Mouse (Mus musculus) midbrain, embryonic 16.5 days (tissue): ENCODE results near the gene Card14. TPM values are rescaled to one million over a fixed set of nuclear protein-coding genes. Genes with fewer than 3 reads are reported as not detected.

ENCODE experiments used
- ATAC-seq: fragments of 200-750 bp; cut with Nextera tagmentation; 2 replicates; pipeline ENCODE4 v1.8.0; 2017; ENCODE audit warnings: moderate TSS enrichment
- H3K27ac ChIP-seq: fragments of 300-500 bp; sonication (generic); 2 replicates; pipeline ENCODE4 v1.5.1; 2014; ENCODE audit warnings: mild to moderate bottlenecking, low read length, mixed read lengths
- H3K27me3 ChIP-seq: fragments of 300-500 bp; sonication (generic); 2 replicates; pipeline ENCODE4 v1.6.1; 2014; ENCODE audit warnings: low read depth, low read length, mixed read lengths; ENCODE audit not compliant: control insufficient read depth, insufficient read depth
- H3K36me3 ChIP-seq: fragments of 300-500 bp; sonication (generic); 2 replicates; pipeline ENCODE4 v1.6.1; 2014; ENCODE audit warnings: mild to moderate bottlenecking, low read length, moderate library complexity, mixed read lengths; ENCODE audit not compliant: control insufficient read depth, insufficient read depth
- H3K4me1 ChIP-seq: fragments of 300-500 bp; sonication (generic); 2 replicates; pipeline ENCODE4 v1.6.1; 2014; ENCODE audit warnings: mild to moderate bottlenecking, low read length, mixed read lengths; ENCODE audit not compliant: control insufficient read depth, insufficient read depth
- H3K4me2 ChIP-seq: fragments of 300-500 bp; sonication (generic); 2 replicates; pipeline ENCODE4 v1.6.1; 2014; ENCODE audit warnings: mild to moderate bottlenecking, low read length, mixed read lengths
- H3K4me3 ChIP-seq: fragments of 300-500 bp; sonication (generic); 2 replicates; pipeline ENCODE4 v1.5.1; 2014; ENCODE audit warnings: low read depth, mild to moderate bottlenecking, low read length, moderate library complexity, mixed read lengths
- H3K9ac ChIP-seq: fragments of 300-500 bp; sonication (generic); 2 replicates; pipeline ENCODE4 v1.6.1; 2014; ENCODE audit warnings: low read depth, low read length, mixed read lengths
- H3K9me3 ChIP-seq: fragments of 300-500 bp; sonication (generic); replicated peaks from 2 replicates; pipeline ENCODE4 v1.6.1; 2014; ENCODE audit warnings: mild to moderate bottlenecking, low read length, mixed read lengths; ENCODE audit not compliant: control insufficient read depth, poor library complexity, severe bottlenecking
- WGBS: fragments of 180-500 bp; shearing (Covaris S2); extraction: QIAGEN DNeasy Blood & Tissue Kit; methylation state at CpG from one replicate; pipeline ENCODE4 v1.1.7; 2014; 5-methylcytosine and 5-hydroxymethylcytosine counted together
- polyA plus RNA-seq: library from polyadenylated mRNA; unstranded; fragments of >200 nt; fragmentation: Nextera tagmentation; extraction: Ambion mirVana; gene quantifications from 2 replicates; pipeline ENCODE4 v1.2.1, GENCODE M21; 2015

Card14 gene
- polyA plus RNA-seq: 0.29 and 0.38 TPM in 2 replicates

DNA sequence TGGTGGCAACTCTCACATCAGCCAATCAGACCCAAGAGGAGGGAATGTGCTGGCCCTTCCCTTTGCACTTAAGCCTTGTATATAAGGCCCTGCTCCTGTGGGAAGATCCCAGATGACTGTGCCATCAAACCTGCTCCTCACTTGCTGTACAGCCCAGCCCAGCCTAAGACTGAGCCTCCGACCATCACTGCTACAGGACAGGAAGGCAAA, at the start of gene Card14:
Card14 (plus strand) TSS at position 111 of the 210 bp plus-strand sequence.
- Histone ChIP-seq H3K4me3 (no peak within 1 kb of the TSS), H3K27ac (no peak within 1 kb of the TSS), H3K4me2 (no peak within 1 kb of the TSS), H3K9me3 (no peaks in the 10 kb centered on the region), H3K27me3 (0 out of 2 replicates have a peak, but pooled peaks cover 2% of the 10 kb centered on the region), H3K4me1 (no peaks in the 10 kb centered on the region), H3K36me3 (no peaks in the 10 kb centered on the region), H3K9ac (no peak within 1 kb of the TSS)
- 47% methylated on average over 1 of the region's 1 CpGs for WGBS
- no peak for ATAC-seq

DNA sequence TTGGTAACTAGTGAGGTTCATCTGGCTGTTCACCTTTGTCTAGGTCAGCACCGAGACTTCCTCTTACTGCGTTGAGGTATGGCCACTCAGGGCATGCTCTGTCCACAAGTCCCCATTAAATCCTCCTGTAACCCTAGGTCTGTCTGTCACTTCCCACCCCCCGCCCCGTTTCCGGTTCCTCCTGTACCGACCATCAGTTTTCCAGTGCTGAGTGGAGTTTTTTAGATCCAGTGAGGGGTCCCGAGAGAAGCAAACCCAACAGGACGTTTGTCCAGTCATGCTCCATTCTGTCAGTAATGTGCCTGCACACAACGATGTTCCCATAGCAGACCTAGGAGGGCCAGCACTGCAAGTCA, 49.4 kb upstream of the Card14 start:
- peak overlapping the region; percentile 60; the same call in 1 of the 2 replicates for H3K27ac ChIP-seq
- ATAC-seq: 0 out of 2 replicates have a peak, but pooled peaks have one; percentile 7
- no peaks in the 10 kb centered on the region for H3K9me3 ChIP-seq
- H3K36me3 ChIP-seq: peaks cover 6% of the 10 kb centered on the region; the same call in 1 of the 2 replicates
- H3K27me3 ChIP-seq: no peaks in the 10 kb centered on the region
- WGBS: 65% methylated on average over 9 of the region's 9 CpGs
- H3K9ac ChIP-seq: peak overlapping the region; percentile 44; the same call in 1 of the 2 replicates
- H3K4me3 ChIP-seq: peak overlapping the region; percentile 29
- peaks cover under 1% of the 10 kb centered on the region; the same call in 1 of the 2 replicates for H3K4me1 ChIP-seq
- H3K4me2 ChIP-seq: peak overlapping the region; percentile 54

DNA sequence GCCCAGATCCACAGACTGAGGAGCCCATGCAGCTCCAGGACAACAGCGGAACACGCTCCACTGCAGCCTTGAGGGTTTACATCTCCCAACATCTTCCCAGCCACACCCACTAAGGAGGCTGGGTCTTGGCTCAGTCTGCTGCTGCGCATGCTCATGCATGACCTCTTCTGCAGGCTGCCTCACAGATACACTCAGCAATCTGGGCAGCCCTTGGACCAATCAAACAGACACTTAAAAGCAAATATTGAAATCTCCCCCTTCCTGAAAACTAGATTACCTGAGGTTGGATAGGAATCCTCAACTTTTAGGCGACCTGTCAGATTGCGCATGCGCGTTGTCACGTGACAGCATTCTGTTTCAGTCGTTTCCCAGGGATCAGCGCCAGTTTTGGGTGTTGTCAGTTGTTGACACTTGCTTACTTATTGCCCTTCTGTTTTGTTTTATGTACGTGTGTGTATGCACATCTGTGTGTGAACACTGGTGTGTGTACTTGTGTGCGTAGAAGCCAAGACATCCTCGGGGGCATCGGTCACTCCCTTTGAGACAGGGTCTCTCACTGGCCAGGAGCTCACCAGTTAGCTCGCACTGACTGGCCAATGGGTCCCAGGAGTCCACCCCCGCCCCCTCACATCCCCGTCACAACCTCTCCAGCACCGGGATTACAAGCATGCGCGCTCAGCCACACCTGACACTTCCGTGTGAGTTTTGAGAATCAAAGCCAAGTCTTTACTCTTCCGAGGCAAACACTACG, 48.8 kb upstream of the Card14 start:
- H3K9me3 ChIP-seq: no peaks in the 10 kb centered on the region
- H3K4me3 ChIP-seq: peak overlapping the region; percentile 29
- H3K4me1 ChIP-seq: no peaks in the 10 kb centered on the region
- peak overlapping the region; percentile 44; the same call in 1 of the 2 replicates for H3K9ac ChIP-seq
- WGBS: 66% methylated on average over 23 of the region's 23 CpGs
- peaks cover 6% of the 10 kb centered on the region; the same call in 1 of the 2 replicates for H3K36me3 ChIP-seq
- H3K27me3 ChIP-seq: no peaks in the 10 kb centered on the region
- H3K4me2 ChIP-seq: peak overlapping the region; percentile 54
- H3K27ac ChIP-seq: peak overlapping the region; percentile 60
- peak; percentile 58; the same call in 1 of the 2 replicates for ATAC-seq

DNA sequence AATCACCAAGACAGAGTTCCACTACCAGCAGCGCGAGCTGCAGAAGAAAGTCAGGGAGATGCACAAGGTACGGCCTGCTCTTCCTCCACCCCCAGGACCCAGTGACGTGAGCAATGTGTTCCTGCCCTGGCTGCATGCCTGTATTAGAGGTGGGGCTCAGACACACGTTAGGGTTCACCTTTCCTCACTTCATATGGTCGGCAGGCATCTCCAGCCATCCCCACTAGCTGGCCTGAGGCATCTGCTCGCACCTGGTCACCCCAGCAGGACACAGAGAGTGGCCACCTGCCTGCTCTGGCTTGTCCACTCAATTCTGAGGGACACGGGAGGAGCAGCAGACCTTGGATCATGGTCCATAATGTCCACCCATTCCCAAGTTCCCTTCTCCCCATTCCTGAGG, 47.6 kb upstream of the Card14 start:
- ATAC-seq: no peak
- Histone ChIP-seq H3K4me3 (no peak overlapping the region), H3K36me3 (peaks cover 6% of the 10 kb centered on the region; the same call in 1 of the 2 replicates), H3K27me3 (no peaks in the 10 kb centered on the region), H3K4me2 (no peak overlapping the region), H3K9me3 (no peaks in the 10 kb centered on the region), H3K9ac (no peak overlapping the region), H3K27ac (no peak overlapping the region), H3K4me1 (no peaks in the 10 kb centered on the region)
- 89% methylated on average over 8 of the region's 8 CpGs for WGBS

DNA sequence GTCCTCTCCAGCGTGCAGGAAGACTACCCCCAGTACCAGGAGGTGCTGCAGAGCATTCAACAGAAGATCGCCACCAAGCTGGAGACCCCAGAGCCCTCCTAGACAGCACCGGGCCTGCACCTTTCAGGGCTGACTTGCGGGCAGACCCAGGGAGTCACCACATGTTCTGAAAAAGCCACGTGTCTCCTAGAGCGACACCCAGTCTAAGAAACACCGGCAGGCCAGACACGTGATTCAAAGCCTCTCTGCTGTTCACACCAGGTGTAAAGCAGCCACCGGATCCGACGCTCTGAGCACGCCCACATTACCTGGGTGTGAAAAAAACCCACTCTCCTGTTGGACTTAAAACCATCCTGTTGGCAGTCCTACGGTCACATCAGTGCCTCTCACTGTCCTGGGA, 43.2 kb upstream of the Card14 start:
- Histone ChIP-seq H3K27me3 (no peaks in the 10 kb centered on the region), H3K36me3 (peaks cover 6% of the 10 kb centered on the region; the same call in 1 of the 2 replicates), H3K9me3 (no peaks in the 10 kb centered on the region), H3K9ac (no peak overlapping the region), H3K4me3 (no peak overlapping the region), H3K4me1 (peaks cover 18% of the 10 kb centered on the region), H3K4me2 (no peak overlapping the region), H3K27ac (no peak overlapping the region)
- ATAC-seq: no peak
- 94% methylated on average over 13 of the region's 13 CpGs for WGBS

DNA sequence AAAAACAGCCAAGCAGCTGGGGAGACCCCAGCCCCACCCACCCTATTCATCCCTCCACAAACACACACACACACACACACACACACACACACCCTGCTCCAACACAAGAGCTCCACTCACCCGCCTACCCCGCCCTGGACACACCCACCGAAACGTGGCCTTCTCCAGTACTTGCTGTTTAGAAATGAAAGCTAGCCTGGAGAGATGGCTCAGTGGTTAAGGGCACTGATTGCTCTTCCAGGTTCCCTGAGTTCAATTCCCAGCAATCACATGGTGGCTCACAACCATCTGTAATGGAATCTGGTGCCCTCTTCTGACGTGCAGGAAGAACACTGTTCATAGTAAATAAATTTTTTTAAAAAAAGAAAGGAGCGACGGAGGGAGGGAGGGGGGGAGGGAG, 41.8 kb upstream of the Card14 start:
- H3K4me3 ChIP-seq: no peak overlapping the region
- peaks cover 23% of the 10 kb centered on the region for H3K4me1 ChIP-seq
- 64% methylated on average over 7 of the region's 7 CpGs for whole genome bisulfite sequencing
- H3K9ac ChIP-seq: no peak overlapping the region
- no peaks in the 10 kb centered on the region for H3K27me3 ChIP-seq
- H3K4me2 ChIP-seq: no peak overlapping the region
- no peak for ATAC-seq
- H3K36me3 ChIP-seq: 0 out of 2 replicates have a peak, but pooled peaks cover 2% of the 10 kb centered on the region
- no peak overlapping the region for H3K27ac ChIP-seq
- H3K9me3 ChIP-seq: no peaks in the 10 kb centered on the region

DNA sequence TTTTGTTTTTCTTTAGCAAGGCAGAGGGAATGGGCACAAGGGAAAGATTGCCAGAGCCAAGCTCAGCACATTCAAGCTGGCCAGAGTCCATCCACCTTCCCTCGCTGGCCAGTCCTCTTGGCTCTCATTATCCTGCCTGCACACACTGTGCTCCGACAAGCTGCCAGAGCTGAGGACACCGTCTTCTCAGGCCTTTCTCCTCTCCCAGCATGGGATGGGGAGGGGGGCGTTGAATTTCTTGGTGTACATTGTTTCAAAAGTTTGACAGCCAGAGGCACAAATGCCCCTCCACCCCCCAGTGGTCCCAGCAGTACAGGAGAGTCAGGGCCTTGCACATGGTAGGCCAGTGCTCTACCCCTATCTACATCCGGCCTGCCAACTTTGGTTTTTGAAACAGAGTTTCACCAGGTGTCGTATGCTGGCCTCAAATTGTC, 40.3 kb upstream of the Card14 start:
- peak; percentile 56 for ATAC-seq
- Histone ChIP-seq H3K27me3 (no peaks in the 10 kb centered on the region), H3K9ac (peak overlapping the region; percentile 80), H3K36me3 (no peaks in the 10 kb centered on the region), H3K4me2 (peak overlapping the region; percentile 90), H3K27ac (peak overlapping the region; percentile 26), H3K9me3 (no peaks in the 10 kb centered on the region), H3K4me3 (peak overlapping the region; percentile 64; the same call in 1 of the 2 replicates), H3K4me1 (peaks cover 23% of the 10 kb centered on the region)
- WGBS: 40% methylated on average over 6 of the region's 6 CpGs

DNA sequence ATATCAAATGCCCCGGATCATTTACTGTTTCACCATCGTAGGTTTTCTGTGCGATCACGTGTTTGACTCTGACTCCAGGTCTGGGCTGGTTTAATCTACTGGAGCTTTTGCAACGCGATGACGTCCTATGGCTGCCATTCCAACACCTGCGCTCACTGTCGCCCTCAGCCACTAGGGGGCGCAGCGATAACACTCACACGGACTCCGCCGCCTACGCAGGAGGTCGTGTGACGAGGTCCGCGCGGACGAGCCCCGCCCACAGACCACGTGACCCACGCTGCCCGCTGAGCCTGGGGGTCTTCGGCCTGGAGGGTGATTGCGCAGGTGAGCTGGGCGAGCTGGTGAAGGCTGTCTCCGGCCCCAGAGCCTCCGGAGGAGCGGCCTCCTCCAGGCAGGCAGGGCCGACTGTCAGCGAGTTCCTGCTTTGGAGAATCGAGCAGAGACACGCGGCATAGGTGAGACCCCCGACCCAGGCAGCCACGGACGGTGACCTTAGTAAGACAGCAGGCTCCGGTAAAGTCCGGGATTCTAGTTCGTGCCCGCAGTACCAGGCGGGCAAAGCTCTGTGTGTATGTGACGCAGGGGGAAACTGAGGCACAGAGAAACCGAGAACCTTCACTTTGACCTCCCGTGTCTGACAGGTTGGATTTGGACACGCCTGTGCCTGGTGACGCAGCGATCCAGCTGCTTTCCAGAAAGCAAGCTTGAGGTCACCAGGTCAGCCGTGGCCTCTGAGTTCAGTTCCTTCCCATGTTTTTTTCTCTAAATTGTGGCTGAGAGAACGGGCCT, 39.6 kb upstream of the Card14 start, which contains the start of gene Gaa:
Gaa (plus strand) TSS at position 120 of the 789 bp plus-strand sequence.
- 4% methylated on average over 52 of the region's 52 CpGs for WGBS
- peak within 1 kb of the TSS; percentile 90 for H3K4me2 ChIP-seq
- no peaks in the 10 kb centered on the region for H3K27me3 ChIP-seq
- H3K4me1 ChIP-seq: peaks cover 23% of the 10 kb centered on the region
- H3K4me3 ChIP-seq: peak within 1 kb of the TSS; percentile 64
- peak; percentile 86 for ATAC-seq
- peaks cover 5% of the 10 kb centered on the region for H3K36me3 ChIP-seq
- peak within 1 kb of the TSS; percentile 64 for H3K27ac ChIP-seq
- peak within 1 kb of the TSS; percentile 80 for H3K9ac ChIP-seq
- H3K9me3 ChIP-seq: no peaks in the 10 kb centered on the region
